Mouse (Mus musculus) Muller cell, postnatal 12 days (primary cell): ENCODE measurements around the gene Rbm28.
A peak's percentile ranks its signal among the peaks of the same experiment; 100 is the strongest.
"Not testable (repeated sequence)": the region's sequence is repeated elsewhere in the genome, so short reads cannot be mapped to it uniquely, and the experiment has no call there.

Source experiments
- DNase-seq: peaks from one replicate; pipeline ENCODE4 v3.0.0-alpha.2; 2015; ENCODE audit errors: inconsistent ontology term

Rbm28 gene

DNA sequence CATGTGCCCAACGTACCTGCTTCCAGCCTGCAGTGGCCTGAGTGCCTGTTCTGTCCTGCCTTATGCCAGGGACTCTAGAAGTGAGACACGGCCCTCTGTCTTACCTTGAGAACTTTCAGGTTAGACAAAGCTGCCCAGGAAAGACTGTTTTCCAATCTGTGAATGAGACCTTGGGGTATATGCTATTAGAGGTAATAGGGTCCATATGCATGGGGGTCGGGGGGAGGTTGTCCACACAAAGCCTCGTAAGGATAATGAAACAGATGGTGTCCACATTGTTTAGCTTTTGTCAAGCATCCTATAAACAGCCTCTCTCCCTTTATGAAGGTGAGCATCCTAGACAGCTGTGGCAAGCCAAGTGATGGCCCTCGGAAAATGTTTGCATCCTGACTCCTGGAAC lies 30.3 kb upstream of the Rbm28 start:
- no peak for DNase-seq

- no peak for DNase-seq
Measured at GRCm38 (mm10) chr6:29193961-29194750, 29.4 kb upstream of the Rbm28 start.

- no peak for DNase-seq
Measured at GRCm38 (mm10) chr6:29187936-29188335, 23.1 kb upstream of the Rbm28 start.

- DNase-seq, result no peak
Measured at GRCm38 (mm10) chr6:29179843-29180242, 15.0 kb upstream of the Rbm28 start.

DNA sequence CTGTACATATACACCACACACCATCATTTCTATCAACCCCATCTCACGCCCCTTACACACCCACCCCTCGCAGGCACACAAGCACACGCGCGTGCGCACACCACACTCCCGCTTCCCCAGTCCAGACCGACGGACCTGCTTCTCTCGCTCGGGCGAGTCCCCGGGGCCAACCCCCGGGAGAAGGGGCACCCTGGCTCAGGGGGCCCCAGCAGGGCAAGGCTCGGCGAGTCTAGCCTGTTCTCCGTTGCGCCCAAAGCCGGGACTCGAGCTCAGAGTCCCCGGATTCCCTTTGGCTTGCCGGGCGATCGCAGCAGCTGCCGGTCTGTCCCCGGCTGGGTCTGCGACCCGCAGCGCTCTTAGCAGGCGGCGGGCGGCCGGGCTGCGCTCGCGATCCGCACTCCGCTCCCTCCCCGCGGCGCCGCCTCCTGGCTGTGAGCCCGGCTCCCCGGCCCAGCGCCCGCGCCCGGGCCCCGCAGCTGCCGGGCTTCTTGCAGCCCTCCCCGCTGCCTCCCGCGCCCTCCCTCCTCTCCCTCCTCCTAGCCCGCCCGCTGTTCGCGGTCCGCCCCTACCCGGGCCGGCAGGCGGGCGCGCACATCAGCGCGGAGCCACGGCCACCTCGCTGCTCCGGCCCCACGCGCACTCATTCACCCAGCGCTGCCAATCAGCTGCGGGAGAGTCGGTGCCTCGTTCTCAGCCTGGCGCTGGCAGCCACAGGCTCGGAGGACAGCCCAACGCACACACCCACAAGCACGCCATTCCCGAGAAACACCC lies 14.3 kb upstream of the Rbm28 start, which contains the start of gene Prrt4:
Prrt4 (minus strand) TSS at position 697 of the 771 bp plus-strand sequence.
- peak; percentile 79 for DNase-seq

GRCm38 (mm10) chr6:29177901-29178879 lies 13.4 kb upstream of the Rbm28 start:
- DNase-seq, result no peak

DNA sequence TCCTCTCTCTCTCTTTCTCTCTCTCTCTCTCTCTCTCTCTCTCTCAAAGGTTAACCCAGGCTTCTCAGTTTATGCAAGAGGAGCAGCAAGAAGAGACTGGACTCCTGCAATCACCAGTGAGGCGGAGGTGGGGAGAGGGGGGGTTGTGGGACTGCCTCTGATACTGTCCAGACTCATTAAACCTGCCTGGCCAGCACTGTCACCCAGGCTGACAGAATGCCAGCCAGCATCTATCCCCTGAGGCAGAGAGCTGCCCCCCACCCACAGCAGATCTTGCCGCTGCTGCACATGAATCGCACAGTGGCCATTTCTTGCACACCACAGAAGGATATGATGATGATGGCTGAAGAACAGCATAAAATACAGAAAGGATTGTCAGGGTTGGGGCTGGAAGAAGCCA lies 10.3 kb upstream of the Rbm28 start:
- no peak for DNase-seq

DNA sequence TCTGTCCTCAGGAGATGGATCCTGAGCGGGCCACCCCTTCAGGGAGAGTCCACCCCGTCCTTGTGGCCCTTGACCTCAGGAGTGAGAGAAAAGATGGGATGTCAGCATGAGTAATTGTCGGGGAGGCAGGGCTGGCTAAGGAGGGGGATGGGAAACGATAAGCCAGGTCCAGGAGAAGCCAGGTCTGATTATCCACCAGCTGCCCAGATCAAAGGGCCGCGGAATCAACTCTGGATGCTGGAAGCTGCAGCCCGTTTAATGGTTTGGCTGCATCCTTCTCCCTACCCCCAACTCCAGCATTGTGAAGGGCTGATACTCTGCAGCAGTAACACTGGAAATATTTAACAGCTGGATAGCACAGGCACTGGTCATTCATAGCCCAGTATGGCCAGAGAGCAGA lies 9.6 kb upstream of the Rbm28 start:
- no peak for DNase-seq

DNA sequence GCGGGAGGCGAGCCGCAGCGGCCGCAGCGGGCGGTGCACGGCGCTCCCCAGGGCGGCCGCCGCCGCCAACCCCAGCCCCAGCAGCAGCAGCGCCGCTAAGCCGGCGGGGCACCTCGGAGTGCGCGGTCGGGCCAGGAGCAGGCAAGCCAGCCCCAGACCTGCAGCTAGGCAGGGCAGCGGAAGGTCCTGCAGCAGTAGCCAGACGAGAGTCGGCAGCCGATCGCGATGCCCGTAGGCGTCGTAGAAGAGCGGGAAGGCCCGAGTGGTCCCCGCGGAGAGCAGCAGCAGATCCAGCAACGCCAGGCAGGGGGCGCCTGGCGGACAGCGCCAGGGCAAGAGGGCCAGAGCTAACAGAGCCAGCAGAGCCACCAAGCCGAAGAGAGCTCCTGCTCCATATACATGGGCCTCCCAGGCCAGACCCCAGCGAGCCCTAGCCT lies 6.2 kb upstream of the Rbm28 start:
- DNase-seq, result peak; percentile 85

DNA sequence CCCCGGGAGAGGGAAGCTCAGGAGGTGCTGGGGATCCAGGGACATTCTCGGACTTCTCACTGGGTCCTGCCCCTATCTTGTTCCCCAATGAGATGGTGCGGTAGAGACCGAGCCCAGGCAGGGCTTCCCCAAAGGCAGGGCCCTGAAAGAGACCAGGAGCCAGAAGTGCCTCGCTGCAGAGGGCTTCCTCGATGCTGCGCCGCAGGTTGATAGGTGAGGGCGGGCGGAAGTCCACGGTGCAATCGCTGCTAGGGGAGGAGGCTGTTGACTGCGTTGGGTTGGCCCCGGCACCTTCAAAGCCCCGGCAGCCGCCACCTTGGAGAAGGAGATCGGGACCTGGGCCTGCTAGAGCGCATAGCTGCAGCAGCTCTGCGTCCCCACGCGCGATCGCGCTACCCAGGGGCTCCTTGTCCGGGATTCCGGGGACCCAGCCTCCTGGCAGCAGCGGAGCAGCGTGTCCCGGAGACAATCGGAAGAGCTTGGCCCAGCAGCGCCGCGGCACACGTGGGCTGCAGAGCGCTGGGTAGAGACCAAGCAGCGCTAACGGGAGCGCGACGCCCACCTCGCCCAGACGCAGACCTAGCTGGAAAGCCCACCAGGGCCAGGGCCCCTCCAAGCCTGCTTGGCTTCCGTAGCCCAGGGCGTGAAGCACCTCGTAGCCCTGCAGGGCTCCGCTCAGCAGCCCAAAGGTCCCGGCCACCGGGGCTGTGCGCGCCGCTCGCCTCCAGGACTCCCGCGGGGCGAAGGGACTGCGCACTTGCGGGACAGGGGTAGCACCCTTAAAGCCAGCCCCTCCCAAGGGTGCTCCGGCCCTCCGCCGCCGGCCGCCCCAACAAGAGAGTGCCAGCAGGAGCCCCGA lies 5.5 kb upstream of the Rbm28 start:
- peak; percentile 41 for DNase-seq

DNA sequence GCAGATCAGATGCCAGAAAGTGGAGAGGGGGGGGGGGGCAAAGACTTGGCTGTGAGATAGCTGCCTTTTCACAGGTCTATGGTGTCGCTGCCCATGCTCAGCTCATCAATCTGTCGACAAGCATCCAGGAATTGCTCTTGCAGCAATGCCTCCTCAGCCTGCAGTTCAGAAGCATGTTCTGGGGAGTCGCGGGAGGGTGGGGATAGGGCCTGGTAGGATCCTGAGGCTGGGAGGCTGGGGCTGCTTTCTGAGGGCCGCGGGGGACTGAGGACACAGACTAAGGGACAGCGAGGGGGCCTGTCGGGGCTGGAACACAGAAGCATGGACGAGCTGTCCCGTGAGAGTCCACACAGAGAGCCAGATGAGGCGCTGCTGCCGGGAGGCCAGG lies 4.9 kb upstream of the Rbm28 start:
- no peak for DNase-seq

DNA sequence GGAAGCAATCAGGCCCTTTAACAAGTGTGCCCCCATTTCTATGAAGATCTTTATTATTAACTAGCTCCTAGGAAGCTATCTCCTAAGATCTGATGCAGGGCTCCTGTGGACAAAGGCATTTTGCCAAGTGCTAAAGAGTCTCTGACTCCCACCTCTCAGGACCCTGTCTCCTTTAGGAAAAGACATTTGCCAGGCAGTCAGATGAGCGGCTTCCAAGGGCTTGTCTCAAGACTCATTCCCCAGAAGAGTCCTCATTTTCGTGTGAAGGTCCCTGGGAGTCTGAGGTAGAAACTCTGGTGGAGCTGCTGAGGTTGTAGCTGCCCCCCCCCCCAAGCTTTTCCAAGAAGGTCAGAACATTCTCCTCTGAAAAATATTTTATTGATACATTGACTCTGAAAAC lies 4.1 kb upstream of the Rbm28 start:
- DNase-seq, result no peak

DNA sequence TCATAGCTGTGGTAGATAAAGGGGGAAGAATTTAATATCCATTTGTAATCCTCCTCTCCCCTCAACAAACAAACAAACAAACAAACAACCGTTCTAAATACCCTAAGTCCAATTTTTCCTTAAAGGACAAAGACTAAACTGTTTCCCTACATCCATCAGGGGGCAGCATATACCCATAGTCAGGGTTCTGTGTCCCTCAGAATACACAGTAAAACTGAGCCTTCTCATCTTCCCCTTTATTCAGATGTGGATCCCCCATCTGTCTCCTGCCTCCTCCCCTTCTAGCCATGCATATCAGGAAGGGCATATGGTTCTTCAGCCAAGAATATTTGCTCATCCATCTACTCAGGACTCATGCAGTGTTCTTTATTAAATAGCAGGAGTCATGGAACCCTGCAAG lies 1.4 kb upstream of the Rbm28 start:
- DNase-seq, result peak; percentile 39

DNA sequence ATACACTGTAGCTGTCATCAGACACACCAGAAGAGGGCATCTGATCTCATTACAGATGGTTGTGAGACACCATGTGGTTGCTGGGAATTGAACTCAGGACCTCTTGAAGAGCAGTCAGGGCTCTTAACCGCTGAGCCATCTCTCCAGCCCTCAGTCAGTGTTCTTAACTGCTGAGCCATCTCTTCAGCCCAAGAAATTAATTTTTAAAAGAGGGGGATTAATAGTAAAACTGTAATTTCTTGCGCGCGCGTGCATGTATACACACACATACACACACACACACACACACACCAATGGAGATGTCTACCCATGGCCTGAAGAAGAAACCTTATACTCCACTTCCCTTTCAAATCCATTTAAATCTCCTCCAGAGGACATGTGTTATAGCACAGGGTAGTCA lies 3.5 kb downstream of the Rbm28 start:
- not testable (repeated sequence) for DNase-seq

DNA sequence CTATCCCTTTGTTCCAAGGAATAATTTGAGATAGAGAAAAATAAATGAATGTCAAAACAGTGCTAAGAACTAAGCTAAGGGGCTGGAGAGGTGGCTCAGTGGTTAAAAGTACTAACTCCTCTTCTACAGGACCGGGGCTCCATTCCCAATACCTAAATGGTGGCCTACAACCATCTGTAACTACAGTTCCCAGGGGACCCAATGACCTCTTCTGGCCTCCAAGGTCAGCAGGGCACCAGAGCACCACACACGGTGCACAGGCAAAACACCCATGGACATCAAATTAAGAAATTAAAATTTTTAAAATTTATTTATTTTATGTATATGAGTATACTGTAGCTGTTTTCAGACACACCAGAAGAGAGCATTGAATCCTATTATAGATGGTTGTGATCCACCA lies 4.0 kb downstream of the Rbm28 start:
- DNase-seq, result no peak

GRCm38 (mm10) chr6:29156326-29156725 lies 8.5 kb downstream of the Rbm28 start:
- no peak for DNase-seq

GRCm38 (mm10) chr6:29150001-29150400 lies 14.8 kb downstream of the Rbm28 start:
- no peak for DNase-seq

DNA sequence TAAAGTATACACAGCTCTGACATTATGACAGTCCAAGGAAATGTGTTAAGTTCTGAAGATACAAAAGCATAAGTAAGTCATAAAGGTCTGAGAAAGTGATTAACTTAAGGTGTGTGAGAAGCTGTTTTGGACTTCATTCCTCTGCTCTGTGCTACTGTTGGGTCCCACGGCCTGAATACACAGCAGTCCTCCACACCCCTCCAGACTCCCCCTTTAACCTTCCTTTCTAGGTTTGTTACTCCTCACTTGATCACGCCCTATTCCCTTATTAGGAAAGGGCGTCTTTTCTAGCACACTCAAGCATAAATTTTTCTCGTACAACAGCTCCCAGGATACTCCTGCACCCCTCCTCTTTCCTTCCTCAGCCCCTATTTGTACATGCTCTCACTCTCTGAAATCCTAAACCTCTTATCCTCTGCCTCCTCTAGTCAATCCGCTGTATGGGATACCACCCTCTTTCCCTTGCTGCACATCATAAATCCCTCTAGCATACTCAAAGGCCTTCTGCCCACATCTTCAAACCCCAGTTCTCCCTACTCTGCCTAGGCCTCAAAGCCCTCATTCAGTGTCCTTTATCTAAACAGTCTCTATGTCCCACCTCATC lies 17.3 kb downstream of the Rbm28 start:
- DNase-seq, result no peak

DNA sequence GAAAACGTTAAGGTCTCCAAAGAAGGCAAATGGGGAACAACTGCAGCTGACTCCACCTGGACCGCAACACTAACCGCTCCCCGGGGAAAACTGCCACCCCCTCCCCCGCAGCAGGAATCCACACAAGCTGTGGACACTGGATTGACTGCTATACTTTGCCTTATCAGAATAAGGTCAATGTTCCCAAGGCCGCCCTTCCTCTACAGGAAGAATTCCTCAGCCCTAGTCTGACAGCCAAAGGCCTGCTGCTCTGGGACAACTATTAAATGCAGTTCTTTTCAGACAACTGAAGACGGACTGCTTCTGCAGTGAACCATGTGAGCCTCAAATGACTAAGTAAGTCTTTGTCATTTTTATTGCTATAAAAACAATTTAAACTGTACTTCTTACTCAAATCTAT lies 18.2 kb downstream of the Rbm28 start:
- DNase-seq, result no peak
